Mouse (Mus musculus) kidney, postnatal 0 days (tissue): ENCODE measurements around the gene Bglap. TPM values are rescaled to one million over a fixed set of nuclear protein-coding genes. Genes with fewer than 3 reads are reported as not detected.

Source experiments
- ATAC-seq: fragments of 200-750 bp; cut with Nextera tagmentation; replicated peaks from 2 replicates; pipeline ENCODE4 v1.8.0; 2017; ENCODE audit warnings: low read depth, moderate number of reproducible peaks, moderate TSS enrichment, moderate library complexity; ENCODE audit not compliant: low FRiP score
- DNase-seq: peaks from one replicate; pipeline ENCODE4 v3.0.0-alpha.2; 2016; ENCODE audit warnings: low spot score
- H3K27ac ChIP-seq: fragments of 300-500 bp; sonication (generic); 2 replicates; pipeline ENCODE4 v1.5.1; 2014; ENCODE audit warnings: mild to moderate bottlenecking
- H3K27me3 ChIP-seq: fragments of 300-500 bp; sonication (generic); 2 replicates; pipeline ENCODE4 v1.6.1; 2014; ENCODE audit warnings: low read length, mixed read lengths; ENCODE audit not compliant: insufficient read depth
- H3K36me3 ChIP-seq: fragments of 300-500 bp; sonication (generic); 2 replicates; pipeline ENCODE4 v1.6.1; 2014; ENCODE audit warnings: low read length, mixed read lengths; ENCODE audit not compliant: insufficient read depth
- H3K4me1 ChIP-seq: fragments of 300-500 bp; sonication (generic); replicated peaks from 2 replicates; pipeline ENCODE4 v1.6.1; 2014; ENCODE audit warnings: antibody characterized with exemption, low read length, mixed read lengths; ENCODE audit not compliant: insufficient read depth
- H3K4me2 ChIP-seq: fragments of 300-500 bp; sonication (generic); 2 replicates; pipeline ENCODE4 v1.6.1; 2014; ENCODE audit warnings: mild to moderate bottlenecking, low read length, moderate library complexity, mixed read lengths
- H3K4me3 ChIP-seq: fragments of 300-500 bp; sonication (generic); replicated peaks from 2 replicates; pipeline ENCODE4 v1.5.1; 2014; ENCODE audit warnings: low read depth, low read length
- H3K9ac ChIP-seq: fragments of 300-500 bp; sonication (generic); 2 replicates; pipeline ENCODE4 v1.6.1; 2014; ENCODE audit warnings: low read depth, low read length
- H3K9me3 ChIP-seq: fragments of 300-500 bp; sonication (generic); replicated peaks from 2 replicates; pipeline ENCODE4 v1.6.1; 2016; ENCODE audit warnings: low read length, inconsistent platforms, mixed read lengths
- CTCF ChIP-seq: IDR thresholded peaks from 2 replicates; pipeline ENCODE4 v1.5.1; 2016; ENCODE audit warnings: antibody characterized with exemption, low read depth, mild to moderate bottlenecking, moderate library complexity
- WGBS: fragments of 180-500 bp; shearing (Covaris S2); extraction: QIAGEN DNeasy Blood & Tissue Kit; methylation state at CpG from one replicate; pipeline ENCODE4 v1.1.7; 2014; 5-methylcytosine and 5-hydroxymethylcytosine counted together
- polyA plus RNA-seq: library from polyadenylated mRNA; unstranded; fragments of >200 nt; fragmentation: Nextera tagmentation; extraction: Ambion mirVana; gene quantifications from 2 replicates; pipeline ENCODE4 v1.2.1, GENCODE M21; 2015

Gene Bglap
- polyA plus RNA-seq, 1 experiment from 2014 or later = not detected

DNA sequence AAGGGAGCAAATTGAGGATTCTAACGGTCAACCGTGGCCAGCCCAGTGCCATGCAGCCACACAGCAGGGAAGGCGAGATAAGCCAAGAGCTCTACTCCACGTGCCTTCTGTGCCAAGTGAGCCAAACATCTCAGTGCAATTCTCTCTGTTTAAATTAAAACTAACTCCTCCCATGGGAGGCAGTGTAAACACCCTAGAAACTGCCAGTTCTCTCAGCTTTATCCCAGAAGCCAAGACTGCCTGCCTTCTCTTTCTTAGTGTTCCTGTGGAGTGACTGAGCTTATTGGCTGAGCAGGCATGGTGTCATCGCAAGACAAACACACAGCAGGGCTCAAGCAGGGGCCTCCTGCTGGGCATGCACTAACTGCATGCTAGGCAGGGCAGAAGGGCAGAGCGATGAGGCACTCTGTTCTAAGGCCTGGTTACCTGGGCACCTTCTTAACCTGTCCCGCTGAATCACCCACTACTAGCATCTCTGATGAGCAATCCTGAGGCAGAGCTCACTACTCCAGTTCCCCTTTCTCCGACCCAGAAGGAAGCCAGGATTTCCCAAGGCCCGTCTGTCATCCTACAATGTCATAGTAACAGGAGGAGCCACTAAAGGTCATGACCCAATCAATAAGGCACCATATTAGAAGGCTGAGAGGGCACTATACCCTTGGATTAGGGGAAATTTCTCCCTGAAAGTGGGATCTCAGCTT, 37.9 kb upstream of the Bglap start:
- DNase-seq = no peak
- ATAC-seq = peak; percentile 11; the same call in 1 of the 2 replicates
- H3K4me3 ChIP-seq = no peak overlapping the region
- 0 out of 2 replicates have a peak overlapping the region, but pooled peaks have one; percentile 14 for H3K9ac ChIP-seq
- no peaks in the 10 kb centered on the region for H3K9me3 ChIP-seq
- H3K27ac ChIP-seq = no peak overlapping the region
- H3K4me1 ChIP-seq = peaks cover 10% of the 10 kb centered on the region
- no peaks in the 10 kb centered on the region for H3K27me3 ChIP-seq
- peaks cover 32% of the 10 kb centered on the region; the same call in 1 of the 2 replicates for H3K36me3 ChIP-seq
- no peak overlapping the region for H3K4me2 ChIP-seq
- WGBS = 46% methylated on average over 9 of the region's 9 CpGs
- peak; percentile 17; the same call in 1 of the 2 replicates for TF ChIP-seq CTCF

DNA sequence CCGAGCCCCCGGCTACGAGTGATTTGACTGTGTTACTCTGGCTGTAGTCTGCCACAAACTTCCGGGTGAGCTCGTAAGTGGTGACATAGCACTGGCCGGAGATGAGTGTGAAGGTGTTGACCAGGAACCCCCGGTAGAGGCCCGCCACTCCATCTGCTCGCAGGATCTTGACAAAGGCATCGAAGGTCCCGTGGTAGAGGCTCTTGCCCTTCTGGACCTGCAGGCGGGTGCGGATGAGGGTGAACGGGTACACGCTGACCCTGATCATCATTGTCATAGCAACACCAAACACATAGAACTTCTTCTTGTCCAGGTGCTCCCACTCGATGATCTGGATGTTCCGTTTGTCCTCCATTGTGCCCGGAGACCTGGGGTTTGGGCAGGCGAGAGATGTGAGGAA, 36.5 kb upstream of the Bglap start:
- no peak for DNase-seq

DNA sequence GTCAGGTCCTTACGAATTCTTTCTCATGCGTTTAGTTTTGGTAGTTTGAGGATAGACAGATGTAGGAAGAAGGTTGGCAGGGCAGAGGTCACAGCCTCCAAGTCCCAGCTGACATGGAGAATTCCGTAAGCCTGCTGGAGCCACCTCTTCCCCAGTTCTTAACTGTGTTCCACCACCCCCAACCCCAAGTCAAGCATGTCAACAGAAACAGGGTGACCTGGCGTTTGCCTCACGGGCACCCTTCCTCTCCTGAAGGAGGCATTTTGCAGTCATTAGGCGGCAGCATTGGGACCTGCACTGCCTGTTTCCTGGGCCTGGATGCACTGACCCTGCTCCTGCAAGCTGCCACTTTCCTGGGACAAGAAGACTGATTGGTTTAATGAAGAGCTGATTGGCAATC, 33.8 kb upstream of the Bglap start:
- 69% methylated on average over 6 of the region's 6 CpGs for WGBS
- no peak overlapping the region for H3K4me3 ChIP-seq
- H3K36me3 ChIP-seq = peaks cover 46% of the 10 kb centered on the region
- peak overlapping the region; percentile 23; the same call in 1 of the 2 replicates for H3K9ac ChIP-seq
- ATAC-seq (no peak), DNase-seq (no peak)
- H3K4me2 ChIP-seq = no peak overlapping the region
- TF ChIP-seq CTCF = no peak
- H3K9me3 ChIP-seq = no peaks in the 10 kb centered on the region
- H3K27me3 ChIP-seq = no peaks in the 10 kb centered on the region
- H3K27ac ChIP-seq = no peak overlapping the region
- H3K4me1 ChIP-seq = no peaks in the 10 kb centered on the region; the same call in 1 of the 2 replicates

More for the DNA sequence above, 36.5 kb upstream of the Bglap start:
- Histone ChIP-seq H3K27me3 (no peaks in the 10 kb centered on the region), H3K4me1 (peaks cover 10% of the 10 kb centered on the region), H3K4me2 (no peak overlapping the region), H3K9ac (no peak overlapping the region), H3K9me3 (no peaks in the 10 kb centered on the region), H3K4me3 (no peak overlapping the region), H3K27ac (no peak overlapping the region), H3K36me3 (peaks cover 38% of the 10 kb centered on the region)
- no peak for ATAC-seq
- TF ChIP-seq CTCF = no peak
- 90% methylated on average over 19 of the region's 19 CpGs for WGBS

GRCm38 (mm10) chr3:88415668-88416067, 31.4 kb upstream of the Bglap start:
- Histone ChIP-seq H3K36me3 (peaks cover 46% of the 10 kb centered on the region), H3K9ac (no peak overlapping the region), H3K27me3 (no peaks in the 10 kb centered on the region), H3K9me3 (no peaks in the 10 kb centered on the region), H3K4me3 (no peak overlapping the region), H3K4me2 (no peak overlapping the region), H3K27ac (no peak overlapping the region), H3K4me1 (peaks cover 5% of the 10 kb centered on the region; the same call in 1 of the 2 replicates)
- DNase-seq (no peak), ATAC-seq (no peak)
- WGBS = 87% methylated on average over 4 of the region's 4 CpGs
- TF ChIP-seq CTCF = no peak

- Histone ChIP-seq H3K4me3 (no peak overlapping the region), H3K4me2 (no peak overlapping the region), H3K36me3 (peaks cover 24% of the 10 kb centered on the region), H3K4me1 (0 out of 2 replicates have a peak, but pooled peaks cover 16% of the 10 kb centered on the region), H3K9me3 (no peaks in the 10 kb centered on the region), H3K27me3 (no peaks in the 10 kb centered on the region), H3K9ac (no peak overlapping the region), H3K27ac (no peak overlapping the region)
- 88% methylated on average over 11 of the region's 11 CpGs for WGBS
- TF ChIP-seq CTCF = no peak
- no peak for DNase-seq
- ATAC-seq = no peak
These were observed 28.4 kb upstream of the Bglap start for GRCm38 (mm10) chr3:88412636-88413035.

- no peak overlapping the region for H3K27ac ChIP-seq
- TF ChIP-seq CTCF = no peak
- no peaks in the 10 kb centered on the region for H3K27me3 ChIP-seq
- no peak overlapping the region for H3K9ac ChIP-seq
- DNase-seq (no peak), ATAC-seq (no peak)
- H3K4me1 ChIP-seq = 0 out of 2 replicates have a peak, but pooled peaks cover 20% of the 10 kb centered on the region
- WGBS = 94% methylated on average over 4 of the region's 4 CpGs
- peaks cover 24% of the 10 kb centered on the region for H3K36me3 ChIP-seq
- H3K4me2 ChIP-seq = no peak overlapping the region
- H3K9me3 ChIP-seq = no peaks in the 10 kb centered on the region
- H3K4me3 ChIP-seq = no peak overlapping the region
These were observed 27.4 kb upstream of the Bglap start for GRCm38 (mm10) chr3:88411681-88412080.
